Comparison of ENCODE assay signal across 9 mouse cellular contexts in genomic region chr4:130048203-130048479, GRCm38 (mm10). TPM values are rescaled to one million over a fixed set of nuclear protein-coding genes. Genes with fewer than 3 reads are reported as not detected.
DNase-seq lines count a peak whose midpoint lies in the region; ATAC-seq and TF ChIP-seq lines count a peak whose summit lies in the region.
"Had no signal": no experiment of that assay in that cellular context is flagged by ENCODE, and none has a peak within 500 bp of the region (broad histone marks: within the 10 kb centered on the region; RNA-seq: fewer than 3 reads in every experiment).

No protein-coding gene starts in this region.

- peak overlapping the region; percentile 94 for H3K27ac ChIP-seq in kidney, embryonic 15.5 days
- H3K27ac ChIP-seq in embryonic facial prominence, embryonic 10.5 days (replicated peaks): peak overlapping the region; percentile 94
- H3K27ac ChIP-seq in intestine, embryonic 14.5 days (ENCODE audit: low read depth): peak overlapping the region; percentile 95
- H3K27ac ChIP-seq: liver, embryonic 14.5 days had no signal

- TF ChIP-seq POLR2A in myocyte (IDR thresholded peaks at IDR 0.05; ENCODE audit: insufficient read length, low read depth): no peak

- peak overlapping the region; percentile 50 for H3K4me3 ChIP-seq in kidney, embryonic 15.5 days (replicated peaks)
- peak overlapping the region; percentile 60 for H3K4me3 ChIP-seq in embryonic facial prominence, embryonic 10.5 days
- H3K4me3 ChIP-seq in intestine, embryonic 14.5 days (ENCODE audit: low read depth, low read length): peak overlapping the region; percentile 50
- no peak overlapping the region for H3K4me3 ChIP-seq in myocyte

- no peak for ATAC-seq in kidney, embryonic 15.5 days (replicated peaks; ENCODE audit: low FRiP score)
- peak; percentile 32; the same call in 1 of the 2 replicates for ATAC-seq in intestine, embryonic 14.5 days (replicated peaks; ENCODE audit: low FRiP score, low TSS enrichment, low read depth)

- H3K9ac ChIP-seq in kidney, embryonic 15.5 days: peak overlapping the region; percentile 58
- peak overlapping the region; percentile 74 for H3K9ac ChIP-seq in intestine, embryonic 14.5 days (ENCODE audit: low read length)
- H3K9ac ChIP-seq: liver, embryonic 14.5 days had no signal

- no peaks in the 10 kb centered on the region for H3K79me2 ChIP-seq in myocyte (ENCODE audit: control insufficient read depth, insufficient read depth)

- H3K36me3 ChIP-seq in kidney, embryonic 15.5 days: no peaks in the 10 kb centered on the region
- H3K36me3 ChIP-seq in embryonic facial prominence, embryonic 10.5 days (replicated peaks): no peaks in the 10 kb centered on the region
- H3K36me3 ChIP-seq in intestine, embryonic 14.5 days (ENCODE audit: control insufficient read depth, insufficient read depth, low read length): 0 out of 2 replicates have a peak, but pooled peaks cover 11% of the 10 kb centered on the region
- no peaks in the 10 kb centered on the region for H3K36me3 ChIP-seq in myocyte (ENCODE audit: control insufficient read depth, insufficient read depth)

- H3K27me3 ChIP-seq in kidney, embryonic 15.5 days: peaks cover 22% of the 10 kb centered on the region
- peaks cover 43% of the 10 kb centered on the region for H3K27me3 ChIP-seq in embryonic facial prominence, embryonic 10.5 days (replicated peaks; ENCODE audit: low read depth, poor library complexity, severe bottlenecking)
- no peaks in the 10 kb centered on the region for H3K27me3 ChIP-seq in intestine, embryonic 14.5 days (replicated peaks; ENCODE audit: control insufficient read depth, insufficient read depth, low read length)
- no peaks in the 10 kb centered on the region for H3K27me3 ChIP-seq in myocyte (ENCODE audit: control insufficient read depth, insufficient read depth, insufficient read length)

- no peaks in the 10 kb centered on the region; the same call in 1 of the 2 replicates for H3K9me3 ChIP-seq in kidney, embryonic 15.5 days (replicated peaks)
- no peaks in the 10 kb centered on the region for H3K9me3 ChIP-seq in embryonic facial prominence, embryonic 10.5 days
- H3K9me3 ChIP-seq in intestine, embryonic 14.5 days (ENCODE audit: control insufficient read depth, low read length): peaks cover 3% of the 10 kb centered on the region; the same call in 1 of the 2 replicates

- peak overlapping the region; percentile 77 for H3K4me2 ChIP-seq in kidney, embryonic 15.5 days
- H3K4me2 ChIP-seq in intestine, embryonic 14.5 days (ENCODE audit: low read length): peak overlapping the region; percentile 93
- peak overlapping the region; percentile 71 for H3K4me2 ChIP-seq in myocyte (ENCODE audit: low read depth)

- no peak for DNase-seq in kidney, adult 18-20 months
- no peak for DNase-seq in embryonic facial prominence, embryonic 10.5 days (ENCODE audit: low spot score)
- DNase-seq in intestine, embryonic 14.5 days (ENCODE audit: low spot score): no peak
- DNase-seq in testis, postnatal 14 days (ENCODE audit: low spot score): no peak
- no peak for DNase-seq in ovary, postnatal 36 days (ENCODE audit: low spot score)
- DNase-seq in frontal cortex, postnatal 25 days (ENCODE audit: low spot score in 2 of 2): no peak

- H3ac ChIP-seq in myocyte (ENCODE audit: control insufficient read depth, insufficient read length): no peak overlapping the region

- 40% methylated on average over 4 of the region's 4 CpGs for WGBS in kidney, embryonic 15.5 days
- WGBS in embryonic facial prominence, embryonic 10.5 days: 35% methylated on average over 4 of the region's 4 CpGs
- 35% methylated on average over 4 of the region's 4 CpGs for WGBS in intestine, embryonic 14.5 days

- peaks cover 61% of the 10 kb centered on the region for H3K4me1 ChIP-seq in kidney, embryonic 15.5 days
- peaks cover 58% of the 10 kb centered on the region for H3K4me1 ChIP-seq in embryonic facial prominence, embryonic 10.5 days
- peaks cover 34% of the 10 kb centered on the region for H3K4me1 ChIP-seq in intestine, embryonic 14.5 days (replicated peaks; ENCODE audit: control insufficient read depth, insufficient read depth, low read length)

TF ChIP-seq in myocyte, 11 proteins besides CTCF, POLR2A, EP300 and RAD21:
- TF ChIP-seq E2F4 (IDR thresholded peaks at IDR 0.05; ENCODE audit: insufficient read depth) (no peak), MAX (IDR thresholded peaks at IDR 0.05; ENCODE audit: low read depth) (no peak)
TF ChIP-seq in myocyte: peak in this region for 0.

RNA-seq across cellular contexts. Expression of gene Col16a1, which starts 0.5 kb away (rescaled TPM):
- polyA plus RNA-seq in kidney, embryonic 15.5 days (2015; fragmentation: Nextera tagmentation; extraction: Ambion mirVana): 42.7 and 57.4 TPM in 2 replicates
- 4.7 and 7.2 TPM in 2 replicates for polyA plus RNA-seq in embryonic facial prominence, embryonic 10.5 days (2016; fragmentation: Nextera tagmentation; extraction: Ambion mirVana)
- polyA plus RNA-seq in intestine, embryonic 14.5 days (2014; fragmentation: Nextera tagmentation; extraction: Ambion mirVana): 55.1 and 56.9 TPM in 2 replicates
- 13.9 TPM for polyA plus RNA-seq in myocyte (2012; fragmentation: generic; extraction: Trizol)

RNA-seq across cellular contexts. Expression of gene Pef1, which starts 54.2 kb away (rescaled TPM):
- 68.9 and 75.1 TPM in 2 replicates for polyA plus RNA-seq in kidney, embryonic 15.5 days (2015; fragmentation: Nextera tagmentation; extraction: Ambion mirVana)
- polyA plus RNA-seq in embryonic facial prominence, embryonic 10.5 days (2016; fragmentation: Nextera tagmentation; extraction: Ambion mirVana): 69.2 and 73.2 TPM in 2 replicates
- 70.4 and 74.5 TPM in 2 replicates for polyA plus RNA-seq in intestine, embryonic 14.5 days (2014; fragmentation: Nextera tagmentation; extraction: Ambion mirVana)
- polyA plus RNA-seq in myocyte (2012; fragmentation: generic; extraction: Trizol): 62.4 TPM
